Mouse (Mus musculus): ENCODE results near the gene Otx2.
"Not testable (repeated sequence)": the region's sequence is repeated elsewhere in the genome, so short reads cannot be mapped to it uniquely, and the experiment has no call there.

Gene Otx2

DNA sequence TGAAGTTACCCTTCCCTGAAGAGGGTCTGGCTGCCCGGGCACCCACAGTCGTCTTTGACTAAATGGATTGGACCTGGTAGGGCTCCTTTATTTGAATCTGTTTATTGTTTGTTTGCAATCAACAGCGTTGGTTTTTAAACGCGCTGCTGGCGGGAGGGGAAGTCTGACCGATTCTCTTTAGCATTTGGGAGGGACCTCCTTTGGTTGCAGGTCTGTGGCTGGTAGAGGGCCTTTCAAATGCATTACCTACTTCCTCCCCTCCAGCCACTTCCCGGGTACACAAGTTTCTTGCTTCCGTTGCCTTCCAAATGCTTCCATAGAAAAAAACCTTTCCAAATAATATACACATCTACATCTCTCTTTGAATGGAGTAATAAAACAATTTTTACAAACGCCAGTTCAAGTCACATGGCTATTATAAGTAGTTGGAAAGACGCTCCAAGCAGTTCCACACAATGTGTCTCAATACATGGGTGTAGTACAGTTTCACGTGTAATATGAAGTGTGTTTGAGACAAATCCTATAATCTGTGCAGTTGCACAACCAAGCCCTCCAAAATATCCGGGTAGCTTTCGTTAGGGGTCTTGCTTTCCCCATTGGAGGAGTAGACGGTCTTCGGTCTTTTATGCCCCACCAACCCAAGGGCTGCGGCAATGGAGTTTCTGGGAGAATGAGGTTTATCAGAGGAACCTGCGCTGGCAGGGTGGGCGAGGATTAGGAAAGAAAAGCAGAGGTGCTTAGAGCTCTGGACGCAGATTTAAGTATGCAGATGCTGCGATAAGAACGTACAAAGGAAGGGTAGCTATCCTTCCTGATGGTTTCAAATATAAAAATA lies 19.7 kb downstream of the Otx2 start:
- DNase-seq, result no peak

DNA sequence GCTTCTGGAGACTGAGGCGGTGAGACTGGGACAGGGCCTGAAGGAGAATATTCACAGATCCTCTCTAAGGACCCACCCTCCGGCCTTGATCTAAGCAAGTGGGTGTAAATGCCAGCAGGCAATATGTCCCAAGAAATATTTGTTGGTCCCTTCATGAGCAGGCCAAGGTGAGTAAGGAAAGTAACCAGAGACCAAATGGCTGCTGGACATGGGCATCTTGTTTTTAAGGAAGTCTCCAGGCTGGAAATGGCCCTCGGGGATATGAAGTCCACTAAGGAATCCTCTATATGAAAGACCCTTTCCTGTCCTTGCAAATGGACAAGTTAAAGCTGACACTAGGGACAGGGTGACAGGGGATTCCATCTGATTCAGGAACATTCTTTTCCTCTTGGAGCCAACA lies 20.5 kb downstream of the Otx2 start:
- DNase-seq, result no peak

DNA sequence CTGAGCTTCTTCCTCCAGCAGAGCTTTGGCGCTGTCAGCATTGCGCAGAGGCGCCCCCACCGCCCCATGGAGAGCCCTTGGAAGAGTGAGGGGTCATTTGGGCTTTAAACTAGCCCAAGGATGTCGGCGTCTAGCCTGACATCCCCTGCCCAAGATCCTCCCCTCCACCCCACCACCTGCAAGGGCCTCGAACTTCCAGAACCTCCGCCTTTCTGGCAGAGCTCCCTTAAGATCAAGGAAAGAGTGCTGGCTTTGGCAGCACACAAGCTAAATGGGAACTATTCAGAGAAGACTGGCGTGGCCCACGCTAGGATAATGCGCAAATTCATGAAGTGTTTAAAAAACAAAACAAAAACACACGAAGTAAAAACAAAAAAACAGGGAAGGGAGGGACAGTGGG lies 21.4 kb downstream of the Otx2 start:
- no peak for DNase-seq

DNA sequence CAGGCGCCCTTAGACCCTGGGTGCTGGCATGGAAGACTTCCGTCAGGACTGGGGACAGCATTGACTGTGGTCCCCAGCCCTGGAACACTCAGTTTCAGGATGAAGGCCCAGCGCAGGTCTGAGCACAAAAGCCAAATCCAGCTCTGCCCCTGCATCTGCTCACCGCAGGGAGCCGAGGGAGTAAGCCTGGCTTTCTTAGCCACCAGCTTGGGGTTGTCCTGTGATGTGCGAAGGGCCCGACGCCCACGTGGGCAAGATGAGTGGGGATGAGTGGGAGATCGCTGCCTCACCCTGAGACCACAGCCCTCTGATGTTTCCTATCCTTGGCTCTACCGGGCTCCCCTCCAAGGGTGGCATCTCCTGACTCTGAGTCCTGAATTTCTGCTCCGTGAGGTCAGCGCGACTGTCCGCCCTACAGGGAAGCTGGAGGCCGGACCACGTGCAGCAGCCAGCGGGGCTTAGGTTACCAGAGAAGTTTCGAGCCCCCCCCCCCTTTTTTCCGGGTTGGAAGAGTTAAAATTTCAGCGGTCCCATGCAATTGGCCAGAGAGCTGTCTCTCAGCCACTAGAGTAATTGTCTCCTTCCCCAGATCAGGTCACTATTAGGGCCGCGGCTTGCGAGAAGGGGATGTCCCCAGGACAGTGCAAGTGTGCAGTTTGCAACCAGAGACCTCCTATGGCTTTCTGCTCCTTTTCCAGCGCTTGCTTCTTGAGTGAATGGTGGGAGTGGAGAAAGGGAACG lies 22.0 kb downstream of the Otx2 start:
- DNase-seq, result no peak

DNA sequence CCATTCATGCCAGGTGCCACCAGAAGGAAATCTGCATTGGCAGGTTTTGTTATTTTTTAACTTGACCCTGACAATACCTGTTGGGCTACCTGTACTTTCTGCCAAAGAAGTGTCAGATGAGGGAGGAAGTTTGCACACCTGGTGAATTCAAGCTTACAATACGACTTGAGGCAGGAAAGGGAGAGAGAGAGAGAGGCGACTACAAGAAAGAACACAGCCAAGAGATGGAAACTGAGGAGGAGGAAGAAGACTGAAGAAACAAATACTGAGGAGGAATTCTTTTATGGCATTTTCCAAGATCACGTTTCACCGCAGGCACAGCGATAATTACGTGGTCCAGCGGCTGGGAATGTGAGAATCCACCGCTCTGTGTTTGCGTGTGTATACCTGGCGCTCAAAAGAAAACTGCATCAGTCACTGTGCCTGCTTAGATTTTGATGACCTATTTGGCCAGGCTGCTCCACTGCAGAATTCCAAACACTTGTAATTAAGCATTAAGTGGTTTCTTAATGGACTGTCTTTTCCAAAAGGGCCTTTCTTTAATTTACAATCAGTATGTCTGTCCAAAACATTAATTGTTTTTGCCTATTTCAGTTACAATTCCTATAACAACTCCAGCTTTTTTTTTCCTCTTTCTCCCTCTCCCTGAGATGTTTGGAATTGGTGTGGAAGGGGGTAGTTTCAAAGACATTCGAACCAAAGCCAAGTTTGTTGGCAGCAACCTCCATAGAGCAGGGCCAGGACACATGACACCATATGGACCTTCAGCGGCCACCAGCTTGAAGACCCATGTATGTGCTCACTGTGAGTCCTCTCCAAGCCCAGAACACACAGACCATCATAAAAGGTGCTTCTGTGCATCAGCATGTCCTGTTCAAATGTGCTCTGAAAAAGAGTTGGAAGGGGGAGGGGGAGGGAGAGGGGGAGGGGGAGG lies 31.9 kb downstream of the Otx2 start:
- no peak for DNase-seq

DNA sequence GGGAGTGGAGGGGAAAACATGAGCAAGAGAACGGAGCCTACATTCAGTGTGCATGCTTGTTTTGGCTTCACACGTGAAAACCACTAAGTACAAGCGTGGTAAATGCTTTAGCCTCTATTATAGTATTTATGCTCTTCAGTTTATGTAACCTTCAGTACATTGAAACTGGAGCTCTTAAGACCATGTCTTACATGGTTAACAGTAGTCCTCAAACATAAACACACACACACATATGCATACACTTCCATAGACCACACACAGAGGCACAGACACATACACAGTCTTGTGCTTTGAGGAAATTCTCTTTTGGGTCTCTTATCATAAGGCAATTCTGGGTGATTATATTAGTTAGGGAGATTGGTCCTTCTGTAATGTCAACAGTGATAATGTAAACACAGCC lies 40.5 kb downstream of the Otx2 start:
- no peak for DNase-seq

DNA sequence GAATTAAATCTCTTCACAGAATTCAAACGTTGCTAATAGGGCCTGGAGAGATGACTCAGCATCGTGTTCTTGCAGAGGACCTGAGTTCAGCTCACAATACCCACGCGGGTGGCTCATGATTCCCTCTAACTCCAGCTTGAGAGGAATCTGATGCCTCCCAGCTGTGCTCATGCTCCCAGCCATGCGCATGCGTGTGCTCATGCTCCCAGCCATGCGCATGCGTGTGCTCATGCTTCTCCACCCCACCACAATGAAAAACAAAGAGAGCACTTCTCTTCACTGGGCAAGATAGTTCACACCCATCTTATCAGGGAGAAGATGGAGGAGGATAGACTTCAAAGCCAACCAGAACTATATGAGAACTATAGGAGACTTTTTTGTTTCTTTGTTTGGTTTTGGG lies 41.3 kb downstream of the Otx2 start:
- DNase-seq, result no peak

DNA sequence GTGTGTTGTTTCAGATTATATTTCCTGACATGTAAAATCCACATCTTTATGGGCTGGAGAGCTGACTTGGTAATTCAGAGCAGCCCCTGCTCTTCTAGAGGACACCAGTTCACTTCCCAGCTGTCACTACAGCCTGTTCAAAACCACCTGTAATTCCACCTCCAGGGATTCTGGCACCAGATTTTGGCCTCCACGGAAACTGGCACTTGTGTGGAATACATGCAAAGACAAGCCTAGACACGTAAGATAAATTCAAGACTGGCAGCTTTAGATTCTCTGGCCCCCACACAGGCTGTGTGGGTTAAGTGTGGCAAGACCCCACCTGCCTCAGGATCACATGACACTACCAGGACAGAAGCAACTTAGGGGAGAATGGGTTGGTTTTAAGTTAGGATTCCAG lies 42.1 kb downstream of the Otx2 start:
- DNase-seq, result no peak

DNA sequence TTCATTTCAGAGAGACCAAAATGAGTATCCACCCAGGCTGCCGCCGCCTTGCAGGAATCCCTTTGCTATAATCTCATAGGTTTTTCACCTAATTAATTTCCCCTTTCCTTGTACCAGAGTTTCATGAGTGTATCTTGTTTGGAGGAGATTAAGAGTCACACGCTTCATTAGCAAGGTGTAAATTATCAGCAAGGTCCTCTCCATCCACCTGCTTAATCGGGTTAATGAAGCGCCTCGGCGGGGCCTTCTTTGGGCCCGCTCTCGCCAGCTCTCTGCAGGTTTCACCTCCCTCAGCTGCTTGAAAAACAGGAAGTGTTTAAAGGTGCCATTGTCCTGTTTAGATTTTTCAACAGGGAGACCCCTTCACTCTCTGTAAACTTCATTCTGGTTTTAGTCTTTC lies 44.2 kb downstream of the Otx2 start:
- DNase-seq, result no peak

DNA sequence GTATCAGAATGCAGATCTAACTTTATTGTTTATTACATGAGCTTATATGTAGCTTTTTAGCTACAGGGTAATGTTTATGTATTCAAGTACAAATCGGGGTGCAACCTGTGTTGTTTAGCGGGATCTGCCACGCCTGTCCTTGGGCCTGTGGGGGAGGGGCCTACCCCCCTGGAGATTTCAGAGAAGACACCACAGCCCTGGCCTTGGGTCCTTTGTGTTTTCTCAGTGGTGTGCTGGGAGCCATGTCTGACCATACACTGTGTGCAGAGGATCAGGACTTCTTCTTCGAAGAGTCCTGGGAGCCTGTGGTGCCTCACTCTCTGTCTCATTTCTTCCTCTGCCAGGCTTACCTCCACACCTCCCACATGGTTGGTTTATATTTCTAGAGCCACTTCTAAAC lies 47.3 kb downstream of the Otx2 start:
- no peak for DNase-seq

DNA sequence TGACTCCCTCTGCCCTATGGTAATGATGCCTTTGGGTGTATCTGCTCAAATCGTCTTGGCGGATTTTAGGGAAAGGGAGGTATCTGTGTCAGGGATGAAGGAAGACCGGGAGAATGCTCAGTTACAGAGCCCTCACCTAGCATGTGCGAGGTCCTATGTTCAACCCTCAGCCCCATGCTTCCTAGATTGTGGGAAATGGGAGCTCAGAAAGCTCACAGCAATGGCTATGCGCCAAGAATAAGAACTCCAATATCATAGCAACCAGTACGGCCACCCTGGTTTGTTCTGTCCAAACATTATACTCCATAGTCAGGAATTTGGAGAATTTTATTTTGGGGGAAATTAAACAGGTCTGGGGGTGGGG lies 48.3 kb downstream of the Otx2 start:
- no peak for DNase-seq

DNA sequence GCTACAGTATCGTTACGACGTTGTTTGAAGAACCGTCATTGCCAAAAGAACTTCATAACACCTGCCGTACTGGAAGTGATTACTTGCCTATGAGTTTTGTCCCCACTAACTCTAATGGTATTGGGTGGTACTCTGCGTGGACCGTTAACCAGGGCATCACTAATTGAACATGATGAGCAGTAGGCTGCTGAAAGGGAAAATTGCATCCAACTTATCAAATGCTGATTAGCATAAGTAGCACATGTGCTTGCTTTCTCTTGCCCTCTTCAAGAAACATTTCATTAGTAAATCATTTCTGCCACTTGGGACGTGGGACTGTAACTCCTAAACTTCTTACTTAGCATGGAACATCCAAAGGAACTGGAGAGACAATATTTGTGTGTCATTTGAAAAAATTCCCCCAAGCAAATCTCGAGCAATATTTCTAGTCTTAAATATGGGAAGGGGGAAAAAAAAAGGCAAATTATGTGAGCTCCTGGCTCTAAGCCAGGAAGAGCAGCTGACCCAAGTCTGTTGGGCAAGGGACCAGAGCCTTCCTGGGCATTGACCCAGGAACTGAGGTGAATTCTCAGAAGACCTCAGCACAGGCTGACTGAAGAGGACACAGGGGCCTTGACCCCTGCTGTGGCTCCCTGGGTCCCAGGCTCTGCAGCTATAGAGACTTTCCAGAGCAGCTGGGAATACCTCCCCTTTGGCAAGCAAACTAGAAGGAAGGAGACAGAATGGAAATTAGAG lies 48.9 kb downstream of the Otx2 start:
- no peak for DNase-seq

DNA sequence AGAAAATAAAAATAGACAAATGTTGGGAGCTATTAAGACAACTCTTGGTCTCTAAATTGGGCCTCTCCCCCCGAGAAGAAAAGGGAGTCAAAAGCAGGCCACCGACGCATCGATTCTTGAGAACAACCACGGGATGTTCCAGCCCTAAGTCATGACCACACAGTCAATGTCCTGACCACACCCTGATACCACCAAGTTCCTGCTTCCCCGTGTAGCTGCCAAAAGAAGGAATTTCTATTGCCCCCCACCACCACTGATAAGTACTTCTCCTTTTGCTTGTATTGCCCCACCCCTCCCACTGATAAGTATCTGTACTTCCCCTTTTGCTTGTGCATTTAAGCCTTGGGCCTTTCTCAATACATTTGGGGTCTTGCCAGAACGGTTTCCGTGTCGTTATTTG lies 50.9 kb downstream of the Otx2 start:
- DNase-seq, result not testable (repeated sequence)

DNA sequence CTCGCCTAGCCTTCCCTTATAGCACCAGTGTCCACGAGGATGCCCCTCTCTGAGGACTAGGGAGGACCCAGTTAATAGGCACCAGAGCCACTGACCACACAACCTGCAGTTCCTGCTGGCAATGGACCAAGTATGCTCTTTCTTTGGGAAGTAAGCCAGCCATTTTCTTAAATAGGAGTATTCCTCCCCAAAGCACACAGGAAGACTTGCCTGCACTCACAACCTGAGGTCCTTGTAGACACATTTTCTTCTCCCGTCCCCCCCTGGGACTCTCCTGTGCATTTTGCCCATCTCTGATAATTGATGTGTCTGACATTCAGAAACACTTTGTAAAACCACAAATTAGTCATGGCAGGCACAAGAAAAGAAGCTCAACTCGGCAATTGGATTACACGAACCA lies 57.3 kb downstream of the Otx2 start:
- no peak for DNase-seq

DNA sequence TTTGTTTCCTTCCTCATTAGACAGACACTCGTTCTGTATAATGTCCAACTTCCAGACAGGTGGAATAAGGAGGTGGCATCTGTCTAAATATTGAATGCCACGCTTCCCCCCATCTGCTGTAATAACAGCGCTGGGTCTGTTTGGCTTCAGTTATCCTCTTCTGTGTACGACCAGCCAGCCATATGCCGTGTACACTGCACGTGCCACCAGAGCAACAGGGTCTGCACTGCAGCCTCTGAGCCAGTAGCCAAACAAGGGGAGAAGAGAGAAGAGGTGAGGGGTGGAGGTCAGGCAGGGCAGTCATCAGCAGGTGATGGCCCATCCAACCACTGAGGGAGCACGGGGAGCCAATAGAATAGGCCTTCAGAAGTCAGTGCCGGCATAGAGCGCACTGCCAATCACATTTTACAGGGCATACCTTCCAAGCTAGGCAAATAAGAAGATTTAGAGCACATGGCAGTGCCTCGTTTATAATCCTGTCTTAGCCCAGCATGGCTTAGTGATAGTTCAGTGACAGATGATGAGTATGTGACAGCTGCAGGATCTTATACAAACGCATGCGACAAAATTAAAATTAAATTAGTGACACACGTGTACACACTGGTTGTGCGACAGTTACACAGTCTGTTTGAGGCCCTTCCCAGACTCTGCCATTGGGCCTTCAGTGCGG lies 64.8 kb downstream of the Otx2 start:
- DNase-seq, result no peak

Measured in liver (tissue).